Comparison of ENCODE assay signal across 8 mouse cellular contexts in genomic region chr3:117575253-117575927, GRCm38 (mm10). TPM values are rescaled to one million over a fixed set of nuclear protein-coding genes. Genes with fewer than 3 reads are reported as not detected.
DNase-seq lines count a peak whose midpoint lies in the region; ATAC-seq and TF ChIP-seq lines count a peak whose summit lies in the region.

No protein-coding gene starts in this region.

- peak; percentile 87 for ATAC-seq in hindbrain, embryonic 13.5 days (ENCODE audit: low FRiP score)
- peak; percentile 69; the same call in 1 of the 2 replicates for ATAC-seq in limb, embryonic 11.5 days (ENCODE audit: insufficient number of reproducible peaks, low FRiP score, low TSS enrichment, low read depth)
- peak; percentile 89 for ATAC-seq in neural tube, embryonic 13.5 days (ENCODE audit: low read depth)

- peaks cover 54% of the 10 kb centered on the region for H3K27me3 ChIP-seq in forebrain, embryonic 10.5 days (ENCODE audit: poor library complexity, severe bottlenecking)
- H3K27me3 ChIP-seq in hindbrain, embryonic 13.5 days: peaks cover 18% of the 10 kb centered on the region
- peaks cover 27% of the 10 kb centered on the region for H3K27me3 ChIP-seq in limb, embryonic 11.5 days (ENCODE audit: control insufficient read depth, insufficient read depth, low read length)
- peaks cover 19% of the 10 kb centered on the region for H3K27me3 ChIP-seq in neural tube, embryonic 13.5 days

- DNase-seq in gastrocnemius, adult 2 months: peak; percentile 17
- no peak for DNase-seq in gastrocnemius, adult 8-10 months (ENCODE audit: low spot score in 2 of 2)
- peak; percentile 39 for DNase-seq in ZHBTc4 (ENCODE audit: low read depth, low spot score)
- peak; percentile 43 for DNase-seq in forebrain, embryonic 10.5 days (ENCODE audit: extremely low spot score, low spot score)
- peak; percentile 55 for DNase-seq in limb, embryonic 11.5 days (ENCODE audit: low spot score)
- no peak for DNase-seq in thymus, postnatal 14 days

- TF ChIP-seq CTCF in gastrocnemius, adult 2 months (IDR thresholded peaks at IDR 0.05): no peak

- no peaks in the 10 kb centered on the region for H3K9me3 ChIP-seq in forebrain, embryonic 10.5 days
- H3K9me3 ChIP-seq in hindbrain, embryonic 13.5 days: no peaks in the 10 kb centered on the region
- no peaks in the 10 kb centered on the region for H3K9me3 ChIP-seq in limb, embryonic 11.5 days (ENCODE audit: control insufficient read depth, low read length)
- no peaks in the 10 kb centered on the region for H3K9me3 ChIP-seq in neural tube, embryonic 13.5 days

- peak overlapping the region; percentile 60 for H3K4me3 ChIP-seq in gastrocnemius, adult 2 months
- H3K4me3 ChIP-seq in forebrain, embryonic 10.5 days: peak overlapping the region; percentile 73
- peak overlapping the region; percentile 73 for H3K4me3 ChIP-seq in hindbrain, embryonic 13.5 days
- H3K4me3 ChIP-seq in limb, embryonic 11.5 days (ENCODE audit: low read depth, low read length): peak overlapping the region; percentile 55
- H3K4me3 ChIP-seq in neural tube, embryonic 13.5 days: peak overlapping the region; percentile 71

- WGBS in forebrain, embryonic 10.5 days: under 1% methylated on average over 74 of the region's 74 CpGs
- WGBS in hindbrain, embryonic 13.5 days: under 1% methylated on average over 64 of the region's 74 CpGs
- under 1% methylated on average over 56 of the region's 74 CpGs for WGBS in limb, embryonic 11.5 days
- under 1% methylated on average over 74 of the region's 74 CpGs for WGBS in neural tube, embryonic 13.5 days

- H3K4me2 ChIP-seq in hindbrain, embryonic 13.5 days: peak overlapping the region; percentile 88
- H3K4me2 ChIP-seq in limb, embryonic 11.5 days (ENCODE audit: low read depth, severe bottlenecking): peak overlapping the region; percentile 99
- H3K4me2 ChIP-seq in neural tube, embryonic 13.5 days: peak overlapping the region; percentile 90

- no peaks in the 10 kb centered on the region for H3K36me3 ChIP-seq in forebrain, embryonic 10.5 days (replicated peaks)
- no peaks in the 10 kb centered on the region for H3K36me3 ChIP-seq in hindbrain, embryonic 13.5 days
- H3K36me3 ChIP-seq in limb, embryonic 11.5 days (ENCODE audit: control insufficient read depth, insufficient read depth, low read length): no peaks in the 10 kb centered on the region
- H3K36me3 ChIP-seq in neural tube, embryonic 13.5 days: no peaks in the 10 kb centered on the region

- H3K27ac ChIP-seq in gastrocnemius, adult 2 months: no peak overlapping the region
- H3K27ac ChIP-seq in forebrain, embryonic 10.5 days: peak overlapping the region; percentile 82
- peak overlapping the region; percentile 82 for H3K27ac ChIP-seq in hindbrain, embryonic 13.5 days
- no peak overlapping the region for H3K27ac ChIP-seq in limb, embryonic 11.5 days (replicated peaks; ENCODE audit: low read depth, low read length)
- H3K27ac ChIP-seq in neural tube, embryonic 13.5 days (replicated peaks): peak overlapping the region; percentile 80

- peak overlapping the region; percentile 87 for H3K9ac ChIP-seq in hindbrain, embryonic 13.5 days
- H3K9ac ChIP-seq in limb, embryonic 11.5 days (ENCODE audit: low read length): peak overlapping the region; percentile 45; the same call in 1 of the 2 replicates
- peak overlapping the region; percentile 88 for H3K9ac ChIP-seq in neural tube, embryonic 13.5 days

- intact Hi-C loops in gastrocnemius, adult 2 months (cut with DNase I): no loop called here

- H3K4me1 ChIP-seq in forebrain, embryonic 10.5 days: peaks cover 16% of the 10 kb centered on the region
- peaks cover 14% of the 10 kb centered on the region; the same call in 1 of the 2 replicates for H3K4me1 ChIP-seq in hindbrain, embryonic 13.5 days (replicated peaks)
- no peaks in the 10 kb centered on the region for H3K4me1 ChIP-seq in limb, embryonic 11.5 days (ENCODE audit: control insufficient read depth, insufficient read depth, low read length)
- H3K4me1 ChIP-seq in neural tube, embryonic 13.5 days (replicated peaks): peaks cover 16% of the 10 kb centered on the region

RNA-seq across cellular contexts. Expression of gene Plppr5, which starts 0.8 kb away (rescaled TPM):
- total RNA-seq in gastrocnemius, adult 2 months (2021): not detected
- not detected for total RNA-seq in gastrocnemius, adult 8-10 months (2022)
- 0.12 and 0.28 TPM in 2 replicates for polyA plus RNA-seq in forebrain, embryonic 10.5 days (2016; fragmentation: Nextera tagmentation; extraction: Ambion mirVana)
- 2.3 and 2.5 TPM in 2 replicates for polyA plus RNA-seq in hindbrain, embryonic 13.5 days (2015; fragmentation: Nextera tagmentation; extraction: Ambion mirVana)
- polyA plus RNA-seq in limb, embryonic 11.5 days (2014; fragmentation: Nextera tagmentation; extraction: Ambion mirVana): not detected in 2 replicates
- polyA plus RNA-seq in neural tube, embryonic 13.5 days (2015; fragmentation: Nextera tagmentation; extraction: Ambion mirVana): 3.1 and 3.6 TPM in 2 replicates

Comparison
In these comparisons a context has a peak if more than half of its experiments do, and no peak if none do; other contexts are left out.
1. DNase-seq: peak in gastrocnemius, adult 2 months (single experiment), ZHBTc4 (single experiment), forebrain, embryonic 10.5 days (single experiment) and limb, embryonic 11.5 days (single experiment); none in gastrocnemius, adult 8-10 months (0 of 2) and thymus, postnatal 14 days (single experiment).
2. H3K27ac ChIP-seq: peak in forebrain, embryonic 10.5 days (single experiment), hindbrain, embryonic 13.5 days (single experiment) and neural tube, embryonic 13.5 days (single experiment); none in gastrocnemius, adult 2 months (single experiment) and limb, embryonic 11.5 days (single experiment).
3. Peak in every context shown above with its lines, with median percentiles within 50 percentile points of each other: H3K4me3 ChIP-seq, ATAC-seq, H3K4me2 ChIP-seq and H3K9ac ChIP-seq.